Mouse (Mus musculus) lung, adult 2 months (tissue): ENCODE results near the gene Hdhd5. TPM values are rescaled to one million over a fixed set of nuclear protein-coding genes. Genes with fewer than 3 reads are reported as not detected.

Experiments used
- DNase-seq: peaks from one replicate; pipeline ENCODE4 v3.0.0; 2022
- H3K4me1 ChIP-seq: fragments of 200-500 bp; 2 replicates; pipeline ENCODE4 v1.6.1; 2011; ENCODE audit warnings: low read length; ENCODE audit not compliant: control insufficient read depth, insufficient read depth
- H3K4me3 ChIP-seq: fragments of 200-500 bp; replicated peaks from 2 replicates; pipeline ENCODE3; 2011; ENCODE audit warnings: low read depth, mild to moderate bottlenecking, control low read depth, low read length; ENCODE audit errors: extremely low read depth
- CTCF ChIP-seq: fragments of 200-500 bp; IDR thresholded peaks from 2 replicates; pipeline ENCODE4 v1.5.1; 2011; ENCODE audit warnings: mild to moderate bottlenecking, low read length, control low read depth; ENCODE audit not compliant: insufficient read depth
- POLR2A ChIP-seq: fragments of 200-500 bp; IDR thresholded peaks from 2 replicates; pipeline ENCODE4 v1.6.1; 2011; ENCODE audit warnings: low read depth, mild to moderate bottlenecking, control low read depth, low read length, borderline replicate concordance; ENCODE audit errors: extremely low read depth
- WGBS: fragments of 180-500 bp; shearing (Covaris S2); methylation state at CpG from one replicate; pipeline ENCODE4 v1.1.7; 2018; 5-methylcytosine and 5-hydroxymethylcytosine counted together
- polyA plus RNA-seq: library from polyadenylated mRNA; depleted of rRNA; stranded (reverse); fragments of >200 nt; gene quantifications from 2 replicates; pipeline ENCODE4 v1.2.3, GENCODE M21; 2012; rRNA removed

Hdhd5 gene
- polyA plus RNA-seq, 1 experiment, result 17.7 TPM

GRCm38 (mm10) chr6:120466609-120467329 lies 64.3 kb downstream of the Hdhd5 start:
- TF ChIP-seq CTCF, result no peak
- no peak for TF ChIP-seq POLR2A
- DNase-seq, result no peak
- no peak overlapping the region for H3K4me3 ChIP-seq
- WGBS, result 69% methylated on average over 10 of the region's 10 CpGs
- H3K4me1 ChIP-seq, result 0 out of 2 replicates have a peak, but pooled peaks cover 5% of the 10 kb centered on the region

GRCm38 (mm10) chr6:120465393-120465792 lies 65.7 kb downstream of the Hdhd5 start:
- 64% methylated on average over 4 of the region's 4 CpGs for WGBS
- TF ChIP-seq CTCF (no peak), POLR2A (no peak)
- no peak overlapping the region for H3K4me3 ChIP-seq
- DNase-seq, result no peak
- H3K4me1 ChIP-seq, result 0 out of 2 replicates have a peak, but pooled peaks cover 2% of the 10 kb centered on the region

GRCm38 (mm10) chr6:120464406-120464939 lies 66.6 kb downstream of the Hdhd5 start:
- H3K4me1 ChIP-seq, result no peaks in the 10 kb centered on the region
- 42% methylated on average over 9 of the region's 9 CpGs for WGBS
- no peak for DNase-seq
- no peak overlapping the region for H3K4me3 ChIP-seq
- TF ChIP-seq POLR2A (no peak), CTCF (no peak)

DNA sequence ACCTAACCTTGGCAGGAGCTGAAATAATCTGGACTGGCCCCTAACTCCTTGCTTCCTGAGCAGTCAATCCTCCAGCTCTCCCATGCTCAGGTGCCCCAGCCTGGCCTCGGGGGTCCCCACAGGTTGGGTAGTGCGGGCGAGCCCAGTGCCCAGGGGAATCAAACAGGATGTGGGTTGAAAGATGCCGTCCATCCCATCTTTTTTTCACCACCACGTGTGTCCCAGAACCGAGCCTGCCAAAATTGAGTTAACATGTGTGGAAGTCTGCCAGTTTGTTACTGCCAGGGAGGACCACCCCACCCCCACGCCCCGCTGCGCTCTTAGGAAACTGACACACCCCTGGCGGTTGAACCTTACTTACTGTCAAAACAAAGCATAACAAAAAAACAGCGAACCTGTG lies 67.2 kb downstream of the Hdhd5 start:
- 1% methylated on average over 11 of the region's 11 CpGs for WGBS
- TF ChIP-seq POLR2A (no peak), CTCF (no peak)
- no peak for DNase-seq

DNA sequence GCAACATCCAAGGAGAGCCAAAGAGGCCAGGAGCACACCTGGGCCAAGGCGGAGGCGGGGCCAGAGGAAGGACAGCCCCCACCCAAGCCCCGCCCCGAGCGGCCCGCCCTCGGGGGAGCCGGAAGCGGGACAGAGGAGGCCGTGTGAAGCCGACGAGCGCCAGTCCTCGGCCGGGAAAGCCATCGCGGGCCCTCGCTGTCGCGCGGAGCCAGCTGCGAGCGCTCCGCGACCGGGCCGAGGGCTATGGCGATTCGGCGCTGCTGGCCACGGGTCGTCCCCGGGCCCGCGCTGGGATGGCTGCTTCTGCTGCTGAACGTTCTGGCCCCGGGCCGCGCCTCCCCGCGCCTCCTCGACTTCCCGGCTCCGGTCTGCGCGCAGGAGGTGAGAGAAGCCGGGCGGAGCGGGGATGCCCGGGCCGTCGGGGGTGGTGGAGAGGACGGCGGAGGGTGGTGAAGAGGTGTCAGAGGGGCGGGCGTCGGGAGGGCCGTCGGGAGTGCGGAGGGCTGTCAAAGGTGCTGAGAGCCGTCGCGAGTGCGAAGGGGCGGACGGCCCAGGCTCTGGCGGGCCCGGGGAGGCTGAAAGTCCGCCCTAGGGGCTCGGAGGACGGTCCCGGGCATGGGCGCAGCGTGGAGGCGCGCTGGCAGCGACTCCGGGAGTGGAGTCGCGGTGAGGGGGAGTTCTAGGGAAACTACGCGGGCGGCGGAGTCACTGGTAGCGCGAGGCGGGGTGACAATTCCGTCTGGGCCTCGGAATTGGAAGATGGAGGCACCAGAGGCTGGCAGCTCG lies 67.8 kb downstream of the Hdhd5 start, which contains the start of gene Il17ra:
Gene Il17ra (plus strand): TSS at position 162 of the 786 bp plus-strand sequence.
- no peak for TF ChIP-seq CTCF
- TF ChIP-seq POLR2A, result peak; percentile 61; the same call in 1 of the 2 replicates
- peak; percentile 84 for DNase-seq
- Histone ChIP-seq H3K4me1 (no peaks in the 10 kb centered on the region), H3K4me3 (peak within 1 kb of the TSS; percentile 62)
- WGBS, result 1% methylated on average over 90 of the region's 90 CpGs

More for the DNA sequence above, 67.2 kb downstream of the Hdhd5 start:
- Histone ChIP-seq H3K4me3 (peak overlapping the region; percentile 62), H3K4me1 (no peaks in the 10 kb centered on the region)

- H3K4me1 ChIP-seq, result no peaks in the 10 kb centered on the region
- no peak overlapping the region for H3K4me3 ChIP-seq
- no peak for DNase-seq
- no peak for TF ChIP-seq POLR2A
- no peak for TF ChIP-seq CTCF
- 50% methylated on average over 6 of the region's 6 CpGs for WGBS
These were observed 68.9 kb downstream of the Hdhd5 start for GRCm38 (mm10) chr6:120462251-120462650.

DNA sequence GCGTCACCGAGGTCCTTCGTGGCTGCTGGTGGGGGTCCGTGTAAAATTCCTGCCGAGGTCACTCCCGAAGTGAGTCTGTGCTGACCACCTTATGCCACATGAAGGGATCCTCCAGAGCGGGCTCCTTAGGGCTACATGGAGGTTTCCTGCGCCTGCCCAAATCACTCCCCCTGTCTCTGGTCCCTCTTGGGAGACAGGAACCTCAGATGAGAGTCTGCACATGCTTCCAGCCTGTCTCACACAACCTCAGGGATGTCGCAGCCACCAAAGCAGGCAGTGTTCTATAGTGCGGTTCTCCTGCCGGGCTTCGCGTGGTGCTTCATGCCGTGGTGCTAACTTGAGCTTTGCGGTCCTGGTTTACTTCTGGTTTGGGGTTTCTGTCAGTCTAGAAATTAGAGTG lies 69.9 kb downstream of the Hdhd5 start:
- no peaks in the 10 kb centered on the region for H3K4me1 ChIP-seq
- no peak for DNase-seq
- no peak overlapping the region for H3K4me3 ChIP-seq
- no peak for TF ChIP-seq CTCF
- TF ChIP-seq POLR2A, result no peak
- 76% methylated on average over 15 of the region's 15 CpGs for WGBS

Other genes starting within 250 kb of the Hdhd5 start
- gene D330020A13Rik, start 237.0 kb downstream of the Hdhd5 start, polyA plus RNA-seq, result not detected in 2 replicates
- 0.19 and 0.39 TPM in 2 replicates for gene B4galnt3, start 236.8 kb downstream of the Hdhd5 start, polyA plus RNA-seq
- 3.5 and 5.8 TPM in 2 replicates for gene Kdm5a, start 167.2 kb downstream of the Hdhd5 start, polyA plus RNA-seq
- 3.0 and 3.5 TPM in 2 replicates for gene Ccdc77, start 166.9 kb downstream of the Hdhd5 start, polyA plus RNA-seq
- gene Il17ra, start 68.1 kb downstream of the Hdhd5 start, polyA plus RNA-seq, result 26.4 and 36.4 TPM in 2 replicates
- 2.3 and 2.8 TPM in 2 replicates for gene Tmem121b, start 37.5 kb downstream of the Hdhd5 start, polyA plus RNA-seq
- gene Cecr2, start 135.1 kb upstream of the Hdhd5 start, polyA plus RNA-seq, result 6.4 and 8.3 TPM in 2 replicates
- gene Slc25a18, start 242.3 kb upstream of the Hdhd5 start, polyA plus RNA-seq, result 0.74 and 1.6 TPM in 2 replicates